Mouse (Mus musculus): ENCODE data around the gene Cldn3.

- TF ChIP-seq CTCF (conservative IDR thresholded peaks at IDR 0.05; ENCODE audit: insufficient read depth, insufficient read length, low read depth, low read length) (no peak), POLR2A (IDR thresholded peaks at IDR 0.05; ENCODE audit: low read depth, low read length) (no peak)
Observed at GRCm38 (mm10) chr5:134944179-134944578, 41.8 kb upstream of the Cldn3 start.

Measured in kidney, adult 2 months (tissue).